Mouse (Mus musculus) erythroid progenitor cell, adult 5-6 weeks (primary cell): Measurements from ENCODE around the gene Tjp3. TPM values are rescaled to one million over a fixed set of nuclear protein-coding genes. Genes with fewer than 3 reads are reported as not detected.

Source experiments
- ATAC-seq: replicated peaks from 2 replicates; pipeline ENCODE4 v1.8.0; 2016; ENCODE audit warnings: moderate number of reproducible peaks, mild to moderate bottlenecking, moderate TSS enrichment, inconsistent platforms; ENCODE audit not compliant: poor library complexity, low FRiP score, severe bottlenecking
- total RNA-seq, 2 experiments: library from RNA; stranded (forward) in 1 of 2; stranded (reverse) in 1 of 2; fragments of 150-400 nt in 1 of 2; fragments of 186-747, 209-891 nt in 1 of 2; gene quantifications; 2 replicates each; pipeline versions ENCODE4 v1.2.3 to v1.2.4; 2015 to 2017; ENCODE audit warnings: low replicate concordance in 2 of 2

Tjp3 gene
- 3.2 TPM in 1 of 2 replicates, not detected in the other for total RNA-seq (2015; ENCODE audit: low replicate concordance)
- 0.23 TPM in 1 of 2 replicates, not detected in the other for total RNA-seq (2017; ENCODE audit: low replicate concordance)

DNA sequence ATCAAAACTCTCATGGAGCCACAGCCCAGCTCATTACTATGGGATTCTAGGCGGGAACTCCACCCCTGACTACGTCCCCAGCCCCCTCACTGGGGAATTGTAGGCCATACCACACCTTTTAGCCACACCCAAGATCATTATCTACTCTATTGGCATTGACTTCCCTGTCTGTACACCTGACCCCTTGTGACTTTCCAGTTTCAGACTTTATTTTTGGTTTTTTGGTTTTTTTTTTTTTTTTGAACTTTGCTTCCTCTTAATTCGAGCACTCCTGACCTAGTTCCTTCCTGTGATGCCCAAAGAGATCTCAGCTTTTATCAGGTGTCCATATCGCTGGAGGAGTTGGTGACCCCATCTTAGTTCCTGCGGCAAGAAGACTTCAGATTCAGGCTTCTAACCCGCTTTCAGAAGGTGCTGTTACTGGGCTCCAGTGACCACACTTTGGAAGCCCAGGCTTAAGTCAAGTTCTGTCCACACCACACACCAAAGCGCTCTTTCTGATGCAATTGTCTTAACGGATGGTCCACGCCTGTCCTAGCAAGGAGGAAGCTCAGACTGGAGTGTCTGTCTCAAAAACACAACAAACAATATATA lies at the start of gene Tjp3:
Tjp3 (minus strand) TSS at position 71 of the 594 bp plus-strand sequence.
- no peak for ATAC-seq

DNA sequence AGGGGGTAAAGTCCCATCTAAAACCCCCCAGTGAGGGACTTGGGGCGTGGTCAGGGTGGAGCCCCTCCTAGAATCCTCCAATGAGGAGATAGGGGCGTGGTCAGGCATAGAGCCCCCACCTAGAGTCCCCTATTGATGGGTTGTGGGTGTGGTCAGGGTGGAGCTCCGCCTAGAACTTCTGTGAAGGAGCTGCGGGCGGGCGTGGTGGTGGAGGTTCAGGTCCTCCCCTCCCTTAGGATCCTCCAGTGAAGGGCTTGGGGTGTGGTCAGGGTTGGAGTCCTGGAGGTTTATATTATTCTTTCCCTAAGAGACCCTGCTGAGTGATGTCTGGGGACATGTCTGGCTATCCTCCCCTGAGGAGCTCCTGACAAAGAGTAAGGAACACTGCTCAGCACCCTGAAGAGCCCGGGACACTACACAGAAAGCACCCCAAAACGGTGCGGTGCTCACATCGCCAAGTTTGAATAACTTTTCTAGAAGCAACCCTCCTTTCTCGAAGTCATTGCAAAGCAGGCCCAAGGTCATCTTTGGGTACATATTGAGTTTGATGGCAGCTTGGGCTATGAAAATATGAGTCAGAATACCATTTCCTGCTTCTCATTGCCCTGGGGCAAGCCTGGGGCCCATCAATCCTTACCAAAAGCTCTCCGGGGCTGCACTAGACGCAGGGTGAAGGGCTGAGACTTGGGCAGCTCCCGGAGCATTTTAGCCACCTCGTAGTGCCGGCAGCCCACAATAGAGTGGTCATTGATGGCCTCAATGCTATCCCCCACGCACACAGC lies 49.4 kb upstream of the Tjp3 start:
- ATAC-seq = no peak; the same call in 1 of the 2 replicates

DNA sequence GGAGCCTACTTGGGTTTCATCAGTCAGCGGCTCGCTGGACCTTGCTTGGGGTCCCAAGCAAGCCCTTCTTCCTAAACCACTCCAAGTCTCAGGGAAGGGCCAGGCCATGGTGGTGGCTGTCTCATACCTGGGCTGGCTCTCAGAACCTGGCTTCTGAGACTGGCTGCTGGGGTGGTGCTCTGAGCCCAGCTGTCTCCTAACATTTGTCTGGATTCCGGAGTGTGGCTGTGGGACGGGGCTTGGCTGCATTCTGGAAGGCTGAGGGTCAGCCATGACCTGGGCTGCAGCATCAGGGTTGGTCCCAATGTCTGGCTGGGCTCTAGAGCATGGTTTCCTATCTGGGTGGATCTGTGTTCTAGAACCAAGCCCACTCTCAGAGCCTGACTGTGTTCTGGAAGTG lies 45.2 kb upstream of the Tjp3 start:
- ATAC-seq = no peak

DNA sequence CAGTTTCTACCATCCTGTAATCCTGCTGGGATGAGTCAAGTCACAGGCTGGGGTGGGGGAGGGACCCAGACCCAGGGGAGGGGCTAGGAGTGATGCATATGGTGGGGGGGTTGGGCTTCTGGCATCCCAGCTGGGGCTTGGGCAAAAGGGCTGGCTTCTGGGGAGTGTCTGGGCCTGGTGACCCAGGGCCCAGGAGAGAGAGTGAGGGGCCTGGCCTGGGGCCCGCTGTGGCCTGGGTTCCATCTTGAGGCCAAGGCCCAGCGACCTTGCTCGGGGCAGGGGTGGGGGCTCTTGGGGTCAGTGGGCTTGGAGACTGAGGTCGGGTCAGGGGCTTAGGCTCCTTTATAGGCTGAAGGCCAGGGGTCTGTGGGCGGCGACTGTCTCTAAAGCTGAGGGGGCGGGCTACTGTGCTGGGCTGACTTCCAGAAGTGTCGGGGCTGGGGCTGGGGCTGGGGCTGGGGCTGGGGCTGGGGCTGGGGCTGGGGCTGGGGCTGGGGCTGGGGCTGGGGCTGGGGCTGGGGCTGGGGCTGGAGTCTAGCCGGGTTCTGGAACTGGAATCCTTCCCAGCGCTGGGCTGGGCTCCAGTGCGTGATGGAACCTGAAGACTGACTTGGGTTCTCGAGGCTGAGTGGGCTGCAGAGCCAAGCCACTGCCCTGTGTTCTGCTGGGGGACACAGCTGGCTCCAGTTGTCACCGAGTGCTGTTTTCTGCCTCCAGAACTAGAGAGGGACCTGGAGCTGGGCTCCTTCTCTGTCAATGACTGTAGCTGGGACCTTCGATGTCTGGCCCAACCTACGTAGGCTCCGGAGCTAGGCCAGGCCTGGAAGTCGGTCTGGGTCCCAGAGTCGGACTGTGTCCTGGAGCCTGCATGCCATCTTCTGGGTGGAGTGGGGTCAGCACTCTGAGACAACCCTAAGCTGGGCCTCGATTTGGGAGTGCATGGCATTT lies 44.3 kb upstream of the Tjp3 start:
- ATAC-seq = no peak

DNA sequence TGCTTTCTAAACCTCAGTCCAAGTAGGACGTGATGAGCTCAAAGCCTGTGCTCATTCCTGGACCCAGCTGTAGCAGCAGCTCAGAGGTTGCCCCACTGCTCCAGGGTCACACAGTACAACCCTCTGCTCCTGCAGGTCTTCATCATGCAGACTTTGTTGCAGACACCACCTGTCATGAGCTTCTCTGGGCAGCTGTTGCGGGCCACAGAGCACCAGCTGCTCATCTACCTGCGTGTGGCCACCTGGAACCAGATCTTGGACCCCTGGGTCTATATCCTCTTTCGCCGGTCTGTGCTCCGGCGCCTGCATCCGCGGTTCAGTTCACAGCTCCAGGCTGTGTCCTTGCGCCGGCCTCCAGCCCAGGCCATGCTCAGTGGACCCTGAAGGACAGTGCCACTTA lies 42.9 kb upstream of the Tjp3 start:
- no peak for ATAC-seq

DNA sequence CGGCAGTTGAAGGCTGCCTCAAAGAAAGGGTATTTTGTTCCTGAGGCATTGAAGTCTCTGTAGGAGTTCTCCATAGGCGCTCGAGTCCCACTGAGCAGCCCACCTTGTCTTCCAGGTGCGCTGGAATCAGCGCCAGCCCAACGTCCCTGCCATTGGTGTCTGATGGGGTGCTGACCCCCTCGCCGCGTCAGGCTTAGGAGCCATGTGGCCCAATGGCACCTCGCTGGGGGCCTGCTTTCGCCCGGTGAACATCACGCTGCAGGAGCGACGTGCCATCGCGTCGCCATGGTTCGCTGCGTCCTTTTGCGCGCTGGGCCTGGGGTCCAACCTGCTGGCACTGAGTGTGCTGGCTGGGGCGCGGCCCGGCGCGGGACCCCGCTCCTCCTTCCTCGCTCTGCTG lies 40.9 kb upstream of the Tjp3 start:
- no peak for ATAC-seq

DNA sequence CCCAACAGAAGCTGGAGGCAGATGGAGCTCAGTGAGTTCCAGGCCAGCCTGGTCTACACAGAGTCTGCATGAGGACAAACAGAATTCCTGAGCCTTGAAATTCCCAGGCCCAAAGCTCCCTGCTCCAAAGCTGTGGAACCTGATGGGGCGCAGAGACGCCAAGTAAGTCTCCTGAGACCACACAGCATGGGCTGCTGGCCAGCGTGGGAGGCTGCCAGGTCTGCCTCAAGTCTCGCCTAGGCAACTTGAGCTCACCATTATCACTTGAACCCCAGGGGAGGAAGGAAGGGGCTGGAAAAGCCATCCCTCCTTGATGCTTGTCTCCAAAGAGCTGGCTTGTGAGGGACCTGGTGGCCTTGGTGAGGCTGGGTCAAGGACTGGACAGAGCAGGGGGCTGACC lies 38.6 kb upstream of the Tjp3 start:
- ATAC-seq = no peak

DNA sequence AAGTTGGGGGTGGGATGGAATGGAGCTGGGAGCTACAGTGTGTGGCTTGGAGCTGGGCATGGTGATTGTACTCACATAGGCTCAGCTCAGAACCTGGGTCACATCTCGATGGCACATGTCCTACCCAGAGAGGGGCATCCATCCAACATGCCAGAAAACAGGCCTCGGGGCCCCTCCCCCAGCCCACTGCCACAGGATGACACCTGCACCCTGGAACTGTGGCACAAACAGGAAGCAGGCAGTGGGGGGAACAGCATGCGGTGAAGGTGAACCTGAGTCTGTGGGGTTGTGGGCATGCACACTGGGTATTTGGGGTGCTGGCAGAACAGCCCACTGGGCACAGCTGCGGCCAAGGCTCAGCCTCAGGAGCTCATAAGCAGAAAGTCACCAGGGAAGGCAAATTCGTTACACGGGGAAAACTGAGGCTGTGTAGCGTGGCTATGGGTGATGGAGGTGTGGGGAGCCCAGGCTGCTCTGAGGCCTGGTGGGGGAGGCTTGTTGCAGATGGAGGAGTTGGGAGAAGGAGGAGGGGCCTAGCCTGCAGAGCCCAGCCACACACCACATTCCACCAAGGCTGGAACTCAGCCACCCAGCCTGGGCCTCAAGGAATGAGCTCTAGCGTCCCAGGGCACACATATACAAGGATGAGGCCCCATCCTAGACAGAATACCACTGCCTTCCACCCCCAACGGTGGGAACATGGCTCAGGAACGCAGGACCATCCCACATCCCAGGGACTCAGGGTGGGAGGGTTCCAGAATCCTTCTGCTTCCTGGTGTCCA lies 38.0 kb upstream of the Tjp3 start:
- ATAC-seq = no peak

DNA sequence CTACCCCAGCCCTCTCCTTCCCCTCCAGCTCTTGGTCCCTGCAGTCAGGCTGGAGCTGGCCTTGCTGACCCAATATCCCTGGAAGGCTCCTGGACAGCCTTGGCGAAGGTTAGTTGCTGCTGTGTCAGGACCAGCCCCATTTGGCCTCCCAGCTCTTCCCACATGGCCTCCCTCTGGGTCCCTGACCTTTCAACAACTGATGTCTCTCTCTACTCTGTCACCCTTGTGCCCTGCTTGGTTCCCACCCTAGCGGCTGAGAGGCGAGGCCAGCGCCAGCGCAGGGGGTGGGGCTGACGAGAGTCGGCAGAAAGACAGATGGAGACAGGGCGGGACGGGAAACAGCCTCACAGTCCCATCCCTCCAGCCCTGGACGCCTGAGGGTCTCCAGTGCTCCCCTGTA lies 37.0 kb upstream of the Tjp3 start, which contains the start of gene Tbxa2r:
Tbxa2r (plus strand) TSS at position 346 of the 400 bp plus-strand sequence.
- ATAC-seq = 0 out of 2 replicates have a peak, but pooled peaks have one; percentile 17

DNA sequence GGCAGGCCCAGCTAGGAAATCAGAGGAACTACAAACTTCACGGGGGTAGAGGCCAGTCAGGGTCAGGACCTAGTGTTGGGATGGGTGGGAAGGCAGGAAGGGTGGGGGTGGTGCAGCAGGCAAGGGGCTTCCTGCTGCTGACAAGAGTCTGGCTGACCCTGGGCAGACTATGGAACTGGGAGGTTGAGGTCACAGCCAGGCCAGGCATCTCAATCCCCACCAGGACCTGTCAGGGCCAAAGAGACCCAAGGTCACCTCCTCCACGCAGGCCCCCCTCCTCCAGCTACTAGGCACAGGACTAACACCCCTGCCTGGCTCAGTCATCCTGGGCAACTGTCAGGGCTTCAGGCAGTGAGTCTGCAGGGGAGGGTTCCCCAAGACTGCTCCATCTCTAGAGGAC lies 36.6 kb upstream of the Tjp3 start:
- no peak for ATAC-seq

DNA sequence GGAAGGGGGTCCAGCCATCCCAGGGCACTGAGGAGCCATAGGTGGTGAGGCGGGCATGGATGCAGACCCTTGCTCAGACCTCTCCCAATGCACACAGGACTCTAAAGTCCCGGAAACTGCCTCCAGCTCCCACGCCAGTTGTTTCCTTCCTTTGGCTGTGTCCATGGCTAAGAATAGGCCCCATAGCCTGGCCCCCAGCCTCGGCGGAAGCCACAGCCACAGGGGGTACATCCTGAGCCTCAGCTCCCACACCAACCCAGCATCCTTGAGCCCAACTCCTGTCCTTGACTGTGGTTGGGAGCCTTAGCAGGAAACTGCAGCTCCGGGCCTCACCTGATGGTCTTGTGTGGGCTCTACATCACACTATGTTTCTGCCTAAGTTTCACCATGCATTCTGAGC lies 35.5 kb upstream of the Tjp3 start:
- no peak for ATAC-seq

DNA sequence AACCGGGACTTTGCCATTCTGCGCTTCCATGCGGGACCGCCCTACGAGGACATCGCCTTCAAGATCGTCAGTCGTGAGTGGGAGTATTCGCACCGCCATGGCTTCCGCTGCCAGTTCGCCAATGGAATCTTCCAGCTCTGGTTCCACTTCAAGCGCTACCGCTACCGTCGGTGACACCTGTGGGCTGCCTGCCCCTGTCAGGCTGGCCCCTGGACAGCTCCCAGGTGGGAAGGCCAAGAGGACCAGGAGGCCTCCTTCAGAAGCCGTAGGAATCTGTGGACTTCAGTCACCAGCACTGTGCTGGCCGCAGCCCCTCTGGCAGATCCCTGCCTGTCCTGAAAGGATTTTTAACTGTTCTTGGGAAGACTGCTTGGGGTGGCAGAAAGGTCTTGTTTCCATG lies 34.4 kb upstream of the Tjp3 start:
- ATAC-seq = no peak

DNA sequence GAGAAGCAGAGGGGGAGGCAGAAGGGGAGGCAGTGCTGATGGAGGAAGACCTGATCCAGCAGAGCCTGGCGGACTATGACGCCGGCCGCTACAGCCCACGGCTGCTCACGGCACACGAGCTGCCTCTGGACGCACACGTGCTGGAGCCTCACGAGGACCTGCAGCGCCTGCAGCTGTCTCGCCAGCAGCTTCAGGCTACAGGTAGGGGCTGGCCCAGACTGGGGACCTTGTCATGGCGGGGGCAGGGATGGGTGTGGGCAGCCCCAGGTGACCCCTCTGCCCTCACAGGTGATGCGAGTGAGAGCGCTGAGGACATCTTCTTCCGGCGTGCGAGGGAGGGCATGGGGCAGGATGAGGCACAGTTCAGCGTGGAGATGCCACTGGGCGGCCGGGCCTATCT lies 33.8 kb upstream of the Tjp3 start:
- no peak for ATAC-seq

DNA sequence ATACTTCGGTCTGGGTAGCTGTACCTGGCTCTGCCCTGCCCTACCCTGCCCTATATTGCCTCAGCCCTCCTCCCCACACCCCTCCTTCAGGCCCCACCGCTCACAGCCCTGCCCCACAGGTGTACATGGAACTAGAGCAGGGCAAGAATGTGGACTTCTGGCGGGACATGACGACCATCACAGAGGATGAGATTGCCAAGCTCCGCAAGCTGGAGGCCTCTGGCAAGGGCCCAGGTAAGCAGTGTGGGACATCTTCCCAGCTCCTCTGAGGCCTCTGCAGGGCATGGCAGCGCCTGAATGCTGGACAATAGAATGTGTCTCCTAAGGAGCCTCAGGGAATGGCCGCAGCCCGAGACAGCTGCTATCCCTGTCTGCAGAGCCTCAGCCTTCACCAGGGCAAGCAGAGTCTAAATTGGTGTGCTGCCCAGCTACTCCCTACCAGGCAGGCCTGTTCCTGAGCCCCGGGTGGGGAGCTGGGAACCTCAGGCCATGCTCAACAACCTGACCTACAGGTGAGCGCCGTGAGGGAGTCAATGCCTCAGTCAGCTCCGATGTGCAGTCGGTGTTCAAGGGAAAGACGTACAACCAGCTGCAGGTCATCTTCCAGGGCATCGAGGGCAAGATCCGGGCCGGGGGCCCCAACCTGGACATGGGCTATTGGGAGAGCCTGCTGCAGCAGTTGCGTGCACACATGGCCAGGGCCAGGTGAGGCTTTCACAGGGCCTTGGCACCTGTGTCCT lies 32.6 kb upstream of the Tjp3 start:
- no peak for ATAC-seq

DNA sequence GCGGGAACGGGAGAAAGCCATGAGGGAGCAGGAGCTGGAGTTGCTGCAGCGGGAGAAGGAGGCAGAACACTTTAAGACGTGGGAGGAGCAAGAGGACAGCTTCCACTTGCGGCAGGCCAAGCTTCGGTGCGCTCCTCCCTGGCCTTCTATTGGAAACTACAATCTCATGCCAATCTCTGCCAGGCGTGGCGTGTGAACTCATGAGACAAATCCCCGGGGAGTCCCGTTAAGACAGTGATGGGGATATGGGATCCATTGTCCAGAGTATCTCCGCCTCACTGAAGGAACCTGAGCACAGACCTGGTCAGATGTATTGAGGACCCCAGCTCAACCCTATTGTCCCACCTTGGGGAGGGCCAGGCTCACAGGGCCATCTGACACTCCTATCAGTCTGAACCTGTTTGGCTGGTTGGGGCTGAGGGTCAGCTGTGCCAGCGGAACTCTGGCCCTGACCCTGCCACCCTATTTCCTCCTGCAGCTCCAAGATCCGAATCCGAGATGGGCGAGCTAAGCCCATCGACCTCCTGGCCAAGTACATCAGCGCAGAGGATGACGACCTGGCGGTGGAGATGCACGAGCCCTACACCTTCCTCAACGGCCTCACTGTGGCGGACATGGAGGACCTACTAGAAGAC lies 31.9 kb upstream of the Tjp3 start:
- ATAC-seq = no peak

DNA sequence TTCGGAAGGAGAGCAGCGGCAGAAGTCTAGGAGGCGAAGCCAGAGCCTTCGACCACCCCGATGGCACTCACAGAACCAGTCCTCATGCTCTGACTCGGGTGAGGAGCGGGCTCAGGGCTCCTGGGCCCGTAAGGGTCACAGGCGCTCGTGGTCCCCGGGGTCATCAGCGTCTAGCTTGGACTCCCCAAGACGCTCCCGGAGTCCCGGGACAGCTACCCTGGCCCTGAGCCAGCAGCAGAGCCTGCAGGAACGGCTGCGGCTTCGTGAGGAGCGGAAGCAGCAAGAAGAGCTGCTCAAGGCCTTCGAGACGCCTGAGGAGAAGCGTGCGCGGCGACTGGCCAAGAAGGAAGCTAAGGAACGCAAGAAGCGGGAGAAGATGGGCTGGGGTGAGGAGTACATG lies 31.1 kb upstream of the Tjp3 start:
- ATAC-seq = no peak

DNA sequence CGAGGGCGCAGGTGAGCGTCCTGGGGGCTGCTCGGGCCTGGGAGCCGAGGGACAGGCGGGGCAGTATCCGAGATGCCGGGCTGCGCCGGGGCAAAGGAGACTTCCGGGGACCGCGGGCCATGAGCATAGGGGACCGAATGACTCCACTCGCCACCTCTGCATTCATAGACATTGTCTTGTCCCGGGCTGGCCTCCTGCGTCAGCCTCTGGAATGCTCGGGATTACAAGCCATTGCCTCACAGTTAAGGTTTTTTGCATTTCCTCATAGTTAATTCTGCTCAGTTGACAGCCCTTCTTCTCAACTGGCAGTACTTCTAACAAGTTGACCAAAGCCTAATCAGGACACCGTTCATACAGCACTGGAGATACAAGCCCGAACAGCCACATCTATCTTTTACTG lies 30.1 kb upstream of the Tjp3 start:
- no peak for ATAC-seq

DNA sequence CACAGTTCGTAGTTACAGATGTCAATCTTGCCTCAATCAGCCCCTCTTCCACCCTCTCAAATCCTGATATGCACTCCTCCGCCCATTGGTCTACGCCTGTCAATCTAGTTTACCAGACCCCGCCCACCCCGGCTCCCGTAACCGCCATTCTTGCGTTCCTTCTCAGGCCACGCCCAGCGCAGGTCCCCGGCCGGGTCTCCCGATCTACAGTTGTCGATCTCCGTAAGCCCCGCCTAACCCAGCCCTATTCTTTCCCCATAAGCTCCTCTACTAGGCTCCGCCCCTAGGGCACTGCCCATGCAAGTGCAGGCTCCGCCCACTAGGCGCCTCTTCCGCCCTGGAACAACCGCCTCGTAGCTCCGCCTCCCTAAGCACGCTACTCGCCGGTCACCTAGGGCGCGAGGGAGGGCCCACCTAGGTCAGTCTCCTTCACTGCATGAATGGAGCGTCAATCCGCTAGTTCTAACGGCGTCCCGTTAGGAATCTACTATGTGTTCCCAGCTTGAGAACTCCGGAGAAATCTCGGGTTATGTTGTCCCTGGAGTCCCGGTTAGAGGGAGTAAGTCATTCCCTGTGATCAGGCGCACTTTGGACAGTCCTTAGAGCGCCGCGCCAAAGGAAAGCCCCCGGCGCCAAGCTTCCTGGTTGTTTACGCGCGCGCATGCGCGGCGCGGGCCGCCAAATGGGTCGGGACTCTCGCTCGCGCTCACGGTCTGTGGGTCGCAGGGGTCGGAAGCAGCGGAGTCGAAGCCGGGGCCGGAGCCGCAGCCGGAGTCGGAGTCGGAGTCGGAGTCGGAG lies 29.4 kb upstream of the Tjp3 start, which contains the start of gene Cactin:
Cactin (plus strand) TSS at position 554 of the 798 bp plus-strand sequence.
- ATAC-seq = peak; percentile 84
